Mouse (Mus musculus): ENCODE measurements around the gene Cldn20. TPM values are rescaled to one million over a fixed set of nuclear protein-coding genes. Genes with fewer than 3 reads are reported as not detected.
A peak's percentile ranks its signal among the peaks of the same experiment; 100 is the strongest.

The Cldn20 gene
- polyA plus RNA-seq, 1 experiment from 2014 or later, result not detected

DNA sequence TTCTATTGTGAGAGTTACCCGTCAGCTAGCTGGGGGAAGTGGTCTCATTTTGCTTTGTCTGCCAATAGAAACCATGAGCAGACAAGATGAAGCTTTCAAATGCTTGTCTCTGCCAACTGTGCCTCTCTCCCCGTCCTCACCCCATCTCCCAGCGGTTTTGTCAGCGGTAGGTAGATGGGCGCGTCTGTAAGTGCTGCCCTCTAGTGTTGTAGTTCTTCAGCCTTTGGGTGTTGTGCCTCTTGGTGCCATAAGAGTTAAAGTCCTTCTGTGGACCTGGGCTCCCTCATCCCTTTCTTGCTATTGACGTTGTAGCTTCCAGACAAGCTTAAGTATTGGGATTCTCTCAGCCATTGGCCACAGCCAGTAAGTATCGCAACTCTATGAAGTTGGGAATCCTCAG is 30.1 kb downstream of the Cldn20 start:
- Histone ChIP-seq H3K27ac (ENCODE audit: poor library complexity, severe bottlenecking) (no peak overlapping the region), H3K9ac (no peak overlapping the region), H3K4me1 (replicated peaks) (peaks cover 3% of the 10 kb centered on the region; the same call in 1 of the 2 replicates), H3K27me3 (replicated peaks) (no peaks in the 10 kb centered on the region), H3K4me2 (no peak overlapping the region), H3K36me3 (no peaks in the 10 kb centered on the region), H3K9me3 (replicated peaks) (no peaks in the 10 kb centered on the region), H3K4me3 (no peak overlapping the region)
- WGBS, result 37% methylated on average over 8 of the region's 8 CpGs
- ATAC-seq (ENCODE audit: insufficient number of reproducible peaks, low FRiP score), result no peak

DNA sequence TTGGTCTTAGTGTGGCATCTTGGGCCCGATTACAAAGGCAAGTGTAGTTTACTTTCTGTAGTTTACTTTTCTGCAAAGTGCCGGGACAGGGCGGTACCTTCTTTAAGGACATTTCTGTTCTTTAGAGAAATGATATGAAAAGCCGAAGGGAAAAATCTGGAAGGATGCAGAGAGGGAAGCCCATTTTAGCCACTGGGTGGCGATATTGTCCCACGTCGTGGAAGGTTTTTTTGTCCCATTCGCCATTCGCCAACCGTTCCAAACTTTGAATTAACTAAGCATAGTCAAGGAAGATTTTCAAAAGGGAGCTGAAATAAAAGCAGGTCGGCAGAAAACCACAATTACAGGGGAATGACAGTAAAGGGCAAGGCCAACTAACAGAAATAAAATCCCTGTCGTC is 38.5 kb downstream of the Cldn20 start:
- H3K27me3 ChIP-seq (replicated peaks), result no peaks in the 10 kb centered on the region
- H3K4me3 ChIP-seq, result no peak overlapping the region
- no peaks in the 10 kb centered on the region for H3K9me3 ChIP-seq (replicated peaks)
- no peaks in the 10 kb centered on the region for H3K4me1 ChIP-seq (replicated peaks)
- peak overlapping the region; percentile 53 for H3K4me2 ChIP-seq
- no peak overlapping the region for H3K27ac ChIP-seq (ENCODE audit: poor library complexity, severe bottlenecking)
- H3K9ac ChIP-seq, result no peak overlapping the region
- no peaks in the 10 kb centered on the region for H3K36me3 ChIP-seq
- 5% methylated on average over 12 of the region's 12 CpGs for WGBS
- ATAC-seq (ENCODE audit: insufficient number of reproducible peaks, low FRiP score), result no peak

Other genes with a start within 250 kb of the Cldn20 start
- gene Tiam2, start 206.0 kb upstream of the Cldn20 start, polyA plus RNA-seq (2016; fragmentation: Nextera tagmentation; extraction: Ambion mirVana), result 4.4 and 5.6 TPM in 2 replicates
- gene Tfb1m, start 25.2 kb downstream of the Cldn20 start, polyA plus RNA-seq (2016; fragmentation: Nextera tagmentation; extraction: Ambion mirVana), result 18.4 and 20.4 TPM in 2 replicates
- not detected in 2 replicates for gene Nox3, start 163.7 kb downstream of the Cldn20 start, polyA plus RNA-seq (2016; fragmentation: Nextera tagmentation; extraction: Ambion mirVana)